Mouse (Mus musculus) erythroblast, embryonic 14.5 days (primary cell): ENCODE measurements around the gene Dpyd. TPM values are rescaled to one million over a fixed set of nuclear protein-coding genes. Genes with fewer than 3 reads are reported as not detected.

ENCODE experiments used
- H3K27me3 ChIP-seq: 2 replicates; pipeline ENCODE4 v1.6.1; 2012; ENCODE audit warnings: inconsistent platforms; ENCODE audit not compliant: control insufficient read depth
- H3K36me3 ChIP-seq: 2 replicates; pipeline ENCODE4 v1.6.1; 2012; ENCODE audit warnings: mild to moderate bottlenecking, inconsistent platforms; ENCODE audit not compliant: control insufficient read depth
- H3K4me1 ChIP-seq: 2 replicates; pipeline ENCODE4 v1.6.1; 2012; ENCODE audit warnings: inconsistent platforms; ENCODE audit not compliant: control insufficient read depth
- H3K4me3 ChIP-seq: replicated peaks from 2 replicates; pipeline ENCODE3; 2012; ENCODE audit warnings: moderate library complexity, mild to moderate bottlenecking, inconsistent platforms
- H3K9me3 ChIP-seq: 2 replicates; pipeline ENCODE4 v1.6.1; 2012; ENCODE audit warnings: low read length, inconsistent platforms, mixed read lengths; ENCODE audit not compliant: control insufficient read depth
- GATA1 ChIP-seq: IDR thresholded peaks from 2 replicates; pipeline ENCODE4 v1.6.1; 2012; ENCODE audit warnings: low read length, inconsistent platforms, mixed read lengths
- TAL1 ChIP-seq: IDR thresholded peaks from 3 replicates; pipeline ENCODE4 v1.6.1; 2012; ENCODE audit warnings: low read length, inconsistent platforms, mixed read lengths
- polyA plus RNA-seq: library from polyadenylated mRNA; stranded (reverse); fragments of >175 nt; gene quantifications from 2 replicates; pipeline ENCODE4 v1.2.3, GENCODE M21; 2012

The Dpyd gene
- polyA plus RNA-seq, 1 experiment, result not detected

GRCm38 (mm10) chr3:118850613-118851527 lies 288.9 kb downstream of the Dpyd start:
- Histone ChIP-seq H3K4me1 (no peaks in the 10 kb centered on the region), H3K36me3 (no peaks in the 10 kb centered on the region), H3K4me3 (no peak overlapping the region), H3K27me3 (no peaks in the 10 kb centered on the region), H3K9me3 (peaks cover 6% of the 10 kb centered on the region; the same call in 1 of the 2 replicates)
- TF ChIP-seq GATA1, result no peak
- no peak for TF ChIP-seq TAL1

DNA sequence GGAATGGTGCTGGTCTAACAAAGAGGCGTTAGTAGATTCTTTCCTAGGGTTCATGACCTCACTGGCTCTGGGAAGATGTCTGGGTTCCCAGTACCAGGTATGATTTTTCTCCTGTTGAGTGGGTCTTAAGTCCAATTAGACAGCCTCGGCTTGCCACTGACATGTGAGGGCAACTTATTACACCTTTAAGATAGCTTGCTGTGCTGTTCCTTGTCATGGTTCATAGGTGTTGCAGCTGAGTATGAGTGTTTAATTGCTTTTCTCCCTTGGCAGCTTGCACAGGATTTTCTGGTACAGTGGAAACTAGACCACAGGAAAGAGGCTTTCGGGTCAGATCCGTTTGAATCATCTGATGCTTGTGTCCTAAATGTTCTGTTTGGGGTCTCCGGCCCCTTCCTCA lies 290.8 kb downstream of the Dpyd start:
- peaks cover 6% of the 10 kb centered on the region; the same call in 1 of the 2 replicates for H3K9me3 ChIP-seq
- H3K4me1 ChIP-seq, result no peaks in the 10 kb centered on the region
- H3K27me3 ChIP-seq, result no peaks in the 10 kb centered on the region
- H3K36me3 ChIP-seq, result no peaks in the 10 kb centered on the region
- H3K4me3 ChIP-seq, result no peak overlapping the region
- TF ChIP-seq GATA1 (no peak), TAL1 (no peak)

- Histone ChIP-seq H3K27me3 (no peaks in the 10 kb centered on the region), H3K4me1 (no peaks in the 10 kb centered on the region), H3K4me3 (no peak overlapping the region), H3K36me3 (no peaks in the 10 kb centered on the region), H3K9me3 (peaks cover 6% of the 10 kb centered on the region; the same call in 1 of the 2 replicates)
- TF ChIP-seq GATA1, result no peak
- no peak for TF ChIP-seq TAL1
Observed at GRCm38 (mm10) chr3:118855411-118855810, 293.5 kb downstream of the Dpyd start.

- no peaks in the 10 kb centered on the region for H3K9me3 ChIP-seq
- no peaks in the 10 kb centered on the region for H3K36me3 ChIP-seq
- H3K27me3 ChIP-seq, result no peaks in the 10 kb centered on the region
- H3K4me1 ChIP-seq, result no peaks in the 10 kb centered on the region
- no peak for TF ChIP-seq TAL1
- TF ChIP-seq GATA1, result no peak
- no peak overlapping the region for H3K4me3 ChIP-seq
Observed at GRCm38 (mm10) chr3:118869113-118870107, 307.5 kb downstream of the Dpyd start.

DNA sequence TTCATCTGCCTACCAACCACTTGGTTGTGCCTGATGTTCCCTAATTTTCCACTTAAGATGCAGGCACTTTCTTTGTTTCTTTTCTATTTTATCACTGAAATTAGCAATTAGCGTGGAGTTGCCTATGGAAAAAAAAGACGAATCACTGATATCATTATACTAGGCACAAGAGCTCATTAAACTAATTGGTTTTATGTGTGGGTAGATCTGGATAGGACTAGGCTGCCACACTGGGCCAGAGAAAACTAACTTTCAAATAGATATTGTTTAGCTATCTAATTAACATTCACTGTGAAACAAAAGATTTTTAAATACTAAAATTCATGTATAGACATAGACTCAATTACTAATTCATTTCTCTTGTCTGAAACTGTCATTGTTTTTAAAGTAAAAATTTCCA lies 313.9 kb downstream of the Dpyd start:
- Histone ChIP-seq H3K36me3 (no peaks in the 10 kb centered on the region), H3K4me3 (no peak overlapping the region), H3K27me3 (no peaks in the 10 kb centered on the region), H3K4me1 (no peaks in the 10 kb centered on the region), H3K9me3 (no peaks in the 10 kb centered on the region)
- no peak for TF ChIP-seq GATA1
- no peak for TF ChIP-seq TAL1

- Histone ChIP-seq H3K4me1 (no peaks in the 10 kb centered on the region), H3K4me3 (no peak overlapping the region), H3K36me3 (no peaks in the 10 kb centered on the region), H3K9me3 (no peaks in the 10 kb centered on the region; the same call in 1 of the 2 replicates), H3K27me3 (no peaks in the 10 kb centered on the region)
- TF ChIP-seq TAL1 (no peak), GATA1 (no peak)
Observed at GRCm38 (mm10) chr3:118899036-118899435, 337.1 kb downstream of the Dpyd start.

DNA sequence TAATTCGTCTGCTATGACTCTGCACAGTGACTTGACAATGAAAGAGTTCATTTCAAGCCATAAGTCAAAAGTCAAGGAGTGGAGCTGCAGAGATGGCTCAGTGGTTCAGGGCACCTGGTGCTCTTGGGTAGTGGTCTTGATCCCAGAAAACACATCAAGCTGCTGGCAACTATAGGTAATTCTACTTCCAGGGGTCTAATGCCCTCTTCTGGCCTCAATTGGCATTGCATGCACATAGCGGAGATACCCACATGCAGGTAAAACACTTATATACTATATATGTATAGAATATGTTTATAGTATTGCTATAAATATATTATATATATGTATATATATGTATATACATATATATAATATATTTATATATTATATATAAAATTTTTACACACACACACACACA lies 429.4 kb downstream of the Dpyd start:
- H3K9me3 ChIP-seq, result peaks cover 2% of the 10 kb centered on the region; the same call in 1 of the 2 replicates
- no peaks in the 10 kb centered on the region for H3K36me3 ChIP-seq
- no peaks in the 10 kb centered on the region for H3K27me3 ChIP-seq
- H3K4me3 ChIP-seq, result no peak overlapping the region
- TF ChIP-seq TAL1 (no peak), GATA1 (no peak)
- no peaks in the 10 kb centered on the region for H3K4me1 ChIP-seq

DNA sequence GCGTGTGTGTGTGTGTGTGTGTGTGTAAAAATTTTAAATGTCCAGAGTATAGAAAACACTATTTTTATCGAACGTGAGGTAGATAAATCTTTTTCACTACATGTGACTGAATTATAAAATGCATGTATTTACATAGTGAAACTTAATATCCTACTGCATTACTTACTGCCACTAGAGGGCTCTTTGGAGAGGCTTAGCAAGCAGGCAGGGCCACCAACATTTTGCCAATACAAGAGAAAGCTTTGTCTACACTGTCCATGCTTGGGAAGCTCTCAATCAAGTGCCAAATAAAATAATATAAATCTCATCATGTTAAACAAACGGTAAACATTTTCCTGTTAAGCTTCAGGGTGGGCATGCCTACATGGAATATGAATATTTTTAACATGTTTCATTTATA lies 429.9 kb downstream of the Dpyd start:
- TF ChIP-seq GATA1 (no peak), TAL1 (no peak)
- Histone ChIP-seq H3K4me1 (no peaks in the 10 kb centered on the region), H3K9me3 (peaks cover 2% of the 10 kb centered on the region; the same call in 1 of the 2 replicates), H3K36me3 (no peaks in the 10 kb centered on the region), H3K27me3 (no peaks in the 10 kb centered on the region), H3K4me3 (no peak overlapping the region)
